Mouse (Mus musculus) liver, embryonic 14.5 days (tissue): Measurements from ENCODE around the gene Ccdc122.

Source experiments
- CTCF ChIP-seq: IDR thresholded peaks from 2 replicates; pipeline ENCODE4 v1.5.1; 2016; ENCODE audit warnings: antibody characterized with exemption, low read depth, control low read depth
- EP300 ChIP-seq: IDR thresholded peaks from 2 replicates; pipeline ENCODE4 v1.6.1; 2016; ENCODE audit warnings: antibody characterized with exemption, low read depth

DNA sequence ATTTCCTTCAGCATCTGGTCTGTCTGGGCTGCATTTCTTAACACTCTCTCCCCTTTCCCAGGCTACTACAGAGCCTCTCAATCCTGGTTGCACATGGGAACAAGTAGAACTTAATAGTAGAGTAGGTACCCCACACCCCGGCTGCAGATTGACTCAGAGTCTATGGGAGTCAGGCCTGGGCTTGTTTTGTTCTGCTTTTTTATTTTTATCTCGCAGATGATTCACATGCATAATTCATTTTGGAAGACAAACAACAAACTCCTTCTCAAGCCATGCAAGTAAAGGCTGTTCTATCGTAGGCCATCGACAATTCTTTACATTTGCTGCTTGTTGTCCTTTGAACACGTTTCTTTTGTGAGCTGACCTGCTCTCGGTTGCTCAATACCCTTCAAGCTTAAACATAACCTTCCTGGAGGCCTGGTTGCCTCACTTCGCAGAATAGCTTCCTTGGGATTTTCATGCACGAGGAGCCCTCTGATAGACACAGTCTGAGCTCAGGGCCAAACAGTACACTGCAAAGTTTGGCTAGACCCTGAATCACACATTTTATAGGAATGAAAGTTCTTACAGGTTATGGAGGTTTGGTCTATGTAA lies 1.4 kb downstream of the Ccdc122 start:
- TF ChIP-seq CTCF, result no peak
- no peak for TF ChIP-seq EP300
